Mouse (Mus musculus) hindbrain, embryonic 10.5 days (tissue): Measurements from ENCODE around the gene Tldc2. TPM values are rescaled to one million over a fixed set of nuclear protein-coding genes. Genes with fewer than 3 reads are reported as not detected.

ENCODE experiments used
- DNase-seq: peaks from one replicate; pipeline ENCODE4 v3.0.0-alpha.2; 2017; ENCODE audit warnings: low spot score
- H3K27ac ChIP-seq: fragments of 300-500 bp; sonication (generic); 2 replicates; pipeline ENCODE4 v1.5.1; 2016; ENCODE audit warnings: mild to moderate bottlenecking, moderate library complexity
- H3K27me3 ChIP-seq: fragments of 300-500 bp; sonication (generic); 2 replicates; pipeline ENCODE4 v1.6.1; 2016; ENCODE audit warnings: mild to moderate bottlenecking; ENCODE audit not compliant: poor library complexity, insufficient read depth, severe bottlenecking
- H3K36me3 ChIP-seq: fragments of 300-500 bp; sonication (generic); 2 replicates; pipeline ENCODE4 v1.6.1; 2016; ENCODE audit warnings: mild to moderate bottlenecking, moderate library complexity
- H3K4me1 ChIP-seq: fragments of 300-500 bp; sonication (generic); replicated peaks from 2 replicates; pipeline ENCODE4 v1.6.1; 2016; ENCODE audit warnings: mild to moderate bottlenecking
- H3K4me3 ChIP-seq: fragments of 300-500 bp; sonication (generic); 2 replicates; pipeline ENCODE4 v1.5.1; 2016; ENCODE audit warnings: mild to moderate bottlenecking, moderate library complexity
- H3K9me3 ChIP-seq: fragments of 300-500 bp; sonication (generic); 2 replicates; pipeline ENCODE4 v1.6.1; 2016; ENCODE audit warnings: mild to moderate bottlenecking, moderate library complexity
- WGBS: fragments of 180-500 bp; shearing (Covaris S2); methylation state at CpG from one replicate; pipeline ENCODE4 v1.1.7; 2016; 5-methylcytosine and 5-hydroxymethylcytosine counted together
- polyA plus RNA-seq: library from polyadenylated mRNA; unstranded; fragments of >200 nt; fragmentation: Nextera tagmentation; extraction: Ambion mirVana; gene quantifications from 2 replicates; pipeline ENCODE4 v1.2.1, GENCODE M21; 2016

The Tldc2 gene
- polyA plus RNA-seq: not detected in 2 replicates

DNA sequence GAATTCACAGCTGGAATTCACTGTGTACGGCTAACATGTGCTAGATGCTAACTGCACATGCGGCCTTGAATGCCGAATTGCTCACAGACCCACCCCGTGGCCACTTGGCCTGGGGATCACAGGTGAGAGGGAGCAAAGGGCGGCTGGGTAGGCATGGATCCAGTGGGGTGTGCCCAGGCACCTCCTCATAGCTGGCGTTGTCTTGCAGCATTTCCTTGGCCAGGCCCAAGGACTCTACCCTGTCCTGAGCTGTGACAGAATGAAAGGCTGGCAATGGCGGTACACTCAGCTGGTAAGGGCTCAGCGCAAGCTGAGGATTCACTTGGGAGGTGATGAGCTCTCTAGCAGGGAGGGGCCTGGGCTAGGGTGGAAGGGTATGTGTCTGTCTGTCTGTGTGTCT lies at the start of gene Tldc2:
Gene Tldc2 (plus strand): TSS at position 260 of the 400 bp plus-strand sequence.
- no peak for DNase-seq
- WGBS: 89% methylated on average over 8 of the region's 8 CpGs
- H3K4me3 ChIP-seq: no peak within 1 kb of the TSS
- 0 out of 2 replicates have a peak within 1 kb of the TSS, but pooled peaks have one; percentile 18 for H3K27ac ChIP-seq
- H3K4me1 ChIP-seq: peaks cover 19% of the 10 kb centered on the region
- no peaks in the 10 kb centered on the region for H3K36me3 ChIP-seq
- no peaks in the 10 kb centered on the region for H3K9me3 ChIP-seq
- no peaks in the 10 kb centered on the region for H3K27me3 ChIP-seq

DNA sequence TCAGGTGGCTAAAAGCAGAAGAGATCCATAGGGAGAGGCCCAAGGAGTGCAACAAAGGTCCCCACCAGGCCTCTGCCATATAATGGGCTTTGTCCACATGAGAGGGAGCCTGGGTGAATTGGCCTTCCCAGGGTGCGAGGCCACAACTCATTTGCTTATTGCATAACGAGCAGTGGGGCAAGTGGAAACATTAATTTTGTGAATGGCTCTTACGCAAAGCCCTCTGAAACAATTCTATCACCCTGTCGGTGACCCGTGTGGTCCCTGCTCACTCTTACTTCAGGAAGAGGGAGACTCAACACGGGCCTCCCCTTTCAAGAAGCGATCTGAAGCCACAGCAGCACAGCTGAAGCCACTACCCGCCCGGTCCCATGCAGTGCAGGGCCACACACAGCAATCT lies 49.6 kb upstream of the Tldc2 start:
- H3K27ac ChIP-seq: no peak overlapping the region
- H3K36me3 ChIP-seq: peaks cover 97% of the 10 kb centered on the region
- no peak for DNase-seq
- H3K4me3 ChIP-seq: no peak overlapping the region
- H3K27me3 ChIP-seq: no peaks in the 10 kb centered on the region
- H3K9me3 ChIP-seq: no peaks in the 10 kb centered on the region
- WGBS: 90% methylated on average over 9 of the region's 9 CpGs
- no peaks in the 10 kb centered on the region for H3K4me1 ChIP-seq

DNA sequence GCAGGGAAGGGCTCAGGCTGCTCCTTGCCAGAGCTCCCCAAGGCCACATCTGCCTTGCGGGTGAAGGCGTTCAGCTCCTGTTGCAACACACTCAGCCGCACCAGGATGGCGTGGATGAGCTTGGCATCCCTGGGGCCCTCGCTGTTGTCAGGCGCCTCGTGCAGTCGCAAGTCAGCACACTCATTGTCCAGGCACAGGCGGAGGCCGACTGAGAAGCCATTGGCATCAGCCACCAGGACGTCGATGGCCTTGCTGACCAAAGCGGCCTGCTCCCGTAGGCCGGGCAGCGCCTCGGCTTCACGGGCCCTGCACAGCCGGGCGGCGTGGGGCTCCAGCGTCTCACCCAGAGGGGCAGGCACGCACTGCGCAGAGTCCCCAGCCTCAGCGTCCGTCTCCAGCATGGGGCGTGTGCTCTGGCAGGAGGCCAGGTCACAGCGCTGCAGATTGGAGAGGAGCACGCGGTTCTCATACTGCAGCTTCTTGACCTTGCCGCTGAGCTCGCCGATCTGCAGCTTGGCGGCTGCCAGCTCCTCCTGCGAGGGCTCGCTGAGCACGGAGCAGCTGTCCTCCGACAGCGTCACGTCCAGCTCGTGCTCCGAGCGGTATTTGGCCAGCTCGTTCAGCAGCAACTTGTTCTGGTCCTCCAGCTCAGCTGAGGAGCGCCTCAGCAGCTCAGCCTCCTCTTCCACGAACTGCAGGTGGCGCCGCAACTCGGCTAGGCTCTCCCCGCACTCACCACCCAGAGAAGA lies 46.8 kb upstream of the Tldc2 start:
- Histone ChIP-seq H3K9me3 (peaks cover 6% of the 10 kb centered on the region; the same call in 1 of the 2 replicates), H3K27me3 (no peaks in the 10 kb centered on the region), H3K27ac (no peak overlapping the region), H3K4me1 (no peaks in the 10 kb centered on the region), H3K4me3 (no peak overlapping the region), H3K36me3 (peaks cover 99% of the 10 kb centered on the region)
- WGBS: 87% methylated on average over 50 of the region's 50 CpGs
- no peak for DNase-seq

DNA sequence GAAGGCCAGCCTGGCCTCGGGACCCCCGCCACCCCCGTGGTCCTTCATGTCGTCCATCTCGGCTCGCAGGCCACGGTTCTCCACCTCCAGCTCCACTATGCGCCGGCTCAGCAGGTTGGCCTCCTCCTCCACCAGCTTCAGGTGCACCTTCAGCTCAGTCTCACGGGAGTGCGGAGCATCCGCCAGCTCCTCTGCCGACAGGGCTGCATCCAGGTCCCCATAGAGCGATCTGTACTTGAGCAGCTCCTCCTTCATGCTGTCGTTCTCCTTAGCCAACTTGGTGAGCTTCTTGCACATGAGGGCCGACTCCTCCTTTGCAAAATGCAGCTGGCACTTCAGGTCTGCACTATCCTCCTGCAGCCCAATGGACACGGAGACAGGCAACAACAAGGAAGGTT lies 46.2 kb upstream of the Tldc2 start:
- no peak overlapping the region for H3K4me3 ChIP-seq
- peaks cover 99% of the 10 kb centered on the region for H3K36me3 ChIP-seq
- peaks cover 8% of the 10 kb centered on the region; the same call in 1 of the 2 replicates for H3K9me3 ChIP-seq
- no peak overlapping the region for H3K27ac ChIP-seq
- no peak for DNase-seq
- no peaks in the 10 kb centered on the region for H3K27me3 ChIP-seq
- 88% methylated on average over 17 of the region's 17 CpGs for WGBS
- H3K4me1 ChIP-seq: no peaks in the 10 kb centered on the region

DNA sequence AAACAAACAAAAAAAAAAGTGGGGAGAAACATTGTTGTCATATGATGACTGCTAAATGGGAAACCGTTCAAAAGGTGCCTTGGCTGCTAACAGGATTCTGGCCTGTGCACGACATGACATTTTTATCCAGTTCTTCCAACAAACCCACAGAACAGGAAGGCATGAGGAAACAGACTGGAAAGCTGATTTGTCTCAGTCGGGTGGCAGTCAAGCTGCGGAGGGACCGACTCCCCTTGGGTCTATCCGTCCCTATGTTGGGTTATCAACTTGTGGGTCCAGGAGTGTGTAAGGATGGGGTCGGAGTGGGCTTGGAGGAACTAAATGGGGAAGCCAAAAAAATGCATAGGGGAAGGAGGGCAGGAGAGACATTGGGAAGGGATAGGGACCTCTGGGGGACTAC lies 45.4 kb upstream of the Tldc2 start:
- Histone ChIP-seq H3K4me3 (no peak overlapping the region), H3K9me3 (peaks cover 14% of the 10 kb centered on the region; the same call in 1 of the 2 replicates), H3K27me3 (no peaks in the 10 kb centered on the region), H3K4me1 (no peaks in the 10 kb centered on the region), H3K27ac (no peak overlapping the region), H3K36me3 (peaks cover 99% of the 10 kb centered on the region)
- no peak for DNase-seq
- 89% methylated on average over 7 of the region's 7 CpGs for WGBS

DNA sequence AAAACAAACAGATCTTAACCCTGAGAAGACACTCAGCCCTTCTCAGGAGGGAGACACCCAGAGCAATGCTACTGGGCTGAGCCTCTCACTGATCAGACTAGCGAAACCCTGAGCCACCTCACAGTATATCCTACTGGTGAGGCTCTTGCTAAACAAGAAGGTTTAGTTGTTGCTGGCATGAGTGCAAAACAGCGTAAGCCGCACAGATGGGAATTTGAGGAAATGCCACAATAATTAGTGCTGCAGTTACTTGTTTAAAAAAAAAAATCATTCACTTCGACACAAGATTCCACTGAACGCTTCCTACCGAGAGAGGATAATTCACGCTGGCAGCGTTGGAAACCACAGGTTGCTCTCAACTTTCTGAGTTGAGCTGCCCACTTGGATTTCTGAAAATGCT lies 43.3 kb upstream of the Tldc2 start:
- no peaks in the 10 kb centered on the region for H3K27me3 ChIP-seq
- DNase-seq: no peak
- no peaks in the 10 kb centered on the region for H3K4me1 ChIP-seq
- WGBS: 93% methylated on average over 8 of the region's 8 CpGs
- peaks cover 99% of the 10 kb centered on the region for H3K36me3 ChIP-seq
- no peak overlapping the region for H3K27ac ChIP-seq
- no peak overlapping the region for H3K4me3 ChIP-seq
- H3K9me3 ChIP-seq: peaks cover 14% of the 10 kb centered on the region; the same call in 1 of the 2 replicates

DNA sequence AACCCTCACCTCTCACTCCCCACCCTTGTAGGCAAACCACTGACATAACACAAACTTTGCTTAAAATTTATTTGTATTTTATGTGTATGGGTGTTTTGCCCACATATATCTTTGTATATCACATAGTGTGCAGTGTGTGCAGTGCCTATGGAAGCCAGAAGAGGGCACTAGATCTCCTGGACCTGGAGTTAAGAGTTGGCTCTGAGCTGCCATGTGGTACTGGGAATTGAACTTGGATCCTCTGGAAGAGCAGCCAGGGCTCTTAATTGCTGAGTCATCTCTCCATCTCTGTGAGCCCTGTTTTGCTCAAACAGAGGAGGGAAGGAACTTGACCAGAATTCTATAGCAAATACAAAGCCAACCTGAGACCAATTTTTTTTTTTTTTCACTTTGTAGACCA lies 42.9 kb upstream of the Tldc2 start:
- Histone ChIP-seq H3K27me3 (no peaks in the 10 kb centered on the region), H3K36me3 (peaks cover 99% of the 10 kb centered on the region)
- DNase-seq: no peak

DNA sequence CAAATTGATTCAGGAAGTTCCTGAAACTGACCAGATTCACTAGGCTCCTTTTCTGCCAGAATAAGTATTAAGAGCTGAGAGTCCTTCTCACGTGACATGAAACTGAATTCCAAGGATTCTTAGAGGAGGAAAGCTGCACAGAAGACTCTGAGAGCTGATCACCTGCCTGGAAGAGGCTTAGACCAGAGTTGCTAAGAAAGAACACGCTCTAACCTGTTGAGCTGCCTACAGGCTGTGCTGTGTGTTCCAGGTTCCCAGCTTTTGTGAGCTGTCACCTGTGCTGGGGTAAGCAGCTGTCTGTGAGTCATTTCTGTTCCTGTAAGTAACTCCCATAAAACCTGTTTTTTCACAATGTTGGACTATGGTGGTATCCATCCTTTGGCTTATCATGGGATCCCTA lies 40.9 kb upstream of the Tldc2 start:
- H3K4me3 ChIP-seq: no peak overlapping the region
- H3K36me3 ChIP-seq: peaks cover 99% of the 10 kb centered on the region
- H3K27ac ChIP-seq: no peak overlapping the region
- H3K4me1 ChIP-seq: peaks cover 20% of the 10 kb centered on the region
- WGBS: 90% methylated on average over 2 of the region's 2 CpGs
- no peak for DNase-seq
- peaks cover 14% of the 10 kb centered on the region; the same call in 1 of the 2 replicates for H3K9me3 ChIP-seq
- no peaks in the 10 kb centered on the region for H3K27me3 ChIP-seq

More for the DNA sequence above, 42.9 kb upstream of the Tldc2 start:
- peaks cover 14% of the 10 kb centered on the region; the same call in 1 of the 2 replicates for H3K9me3 ChIP-seq
- no peak overlapping the region for H3K4me3 ChIP-seq
- no peak overlapping the region for H3K27ac ChIP-seq
- H3K4me1 ChIP-seq: 0 out of 2 replicates have a peak, but pooled peaks cover 3% of the 10 kb centered on the region

DNA sequence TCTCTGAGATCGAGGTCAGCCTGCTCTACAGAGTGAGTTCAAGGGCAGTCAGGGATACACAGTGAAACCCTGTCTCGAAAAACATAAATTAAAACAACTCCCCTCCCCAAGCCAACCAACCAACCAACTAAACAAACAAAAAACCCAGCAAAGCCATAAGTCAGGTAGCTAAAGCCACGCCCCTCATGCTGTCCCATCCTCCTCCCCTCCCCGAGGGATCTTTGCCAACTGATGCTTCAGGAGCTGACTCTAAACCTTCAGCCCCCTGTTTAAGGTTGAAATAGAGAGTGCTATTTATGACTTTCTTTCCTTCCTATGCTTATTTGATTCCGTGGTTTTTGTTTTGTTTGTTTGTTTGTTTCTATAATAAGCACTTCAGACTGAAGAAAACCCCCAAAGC lies 39.9 kb upstream of the Tldc2 start:
- peaks cover 98% of the 10 kb centered on the region for H3K36me3 ChIP-seq
- no peak overlapping the region for H3K4me3 ChIP-seq
- DNase-seq: no peak
- WGBS: 91% methylated on average over 5 of the region's 5 CpGs
- H3K27ac ChIP-seq: no peak overlapping the region
- H3K4me1 ChIP-seq: peaks cover 24% of the 10 kb centered on the region
- no peaks in the 10 kb centered on the region for H3K27me3 ChIP-seq
- H3K9me3 ChIP-seq: peaks cover 14% of the 10 kb centered on the region; the same call in 1 of the 2 replicates

DNA sequence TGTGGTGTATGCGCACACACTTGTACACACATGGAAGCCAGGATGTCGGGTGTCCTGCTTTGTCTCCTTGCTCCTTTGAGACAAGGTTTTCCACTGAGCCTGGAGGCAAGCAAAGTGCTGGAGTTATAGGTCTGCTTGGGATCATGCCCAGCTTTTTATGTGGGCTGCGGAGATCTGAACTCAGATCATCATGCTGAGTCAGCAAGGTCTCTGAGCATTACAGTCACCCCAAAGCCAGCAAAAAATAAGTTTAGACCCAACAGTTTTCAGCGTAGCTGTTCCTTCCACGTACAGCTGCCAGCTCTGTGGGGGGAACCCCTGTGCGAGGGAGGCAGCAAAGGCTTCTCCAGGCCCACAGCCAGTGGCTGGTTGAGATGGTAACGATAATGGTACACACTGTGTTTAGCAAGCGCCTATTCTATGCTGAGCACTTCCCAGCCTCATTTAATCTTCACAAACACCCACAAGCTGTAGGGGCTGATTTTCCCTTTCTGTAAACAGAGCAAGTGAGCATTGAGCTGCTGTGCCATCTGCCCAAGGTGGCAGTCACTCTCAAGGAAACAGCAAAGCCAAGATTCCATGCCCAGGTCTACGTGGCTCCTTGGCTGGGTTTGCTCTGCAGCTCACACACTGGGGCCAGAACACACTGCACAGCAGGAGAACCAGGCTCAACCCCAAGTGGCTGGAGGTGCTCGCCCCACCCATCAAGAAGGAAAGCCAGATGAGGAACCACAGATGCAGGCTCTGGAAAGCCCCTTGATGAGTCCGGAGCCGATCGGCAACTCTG lies 38.3 kb upstream of the Tldc2 start:
- peaks cover 99% of the 10 kb centered on the region for H3K36me3 ChIP-seq
- no peak for DNase-seq
- peak overlapping the region; percentile 64; the same call in 1 of the 2 replicates for H3K27ac ChIP-seq
- 93% methylated on average over 13 of the region's 13 CpGs for whole genome bisulfite sequencing
- peaks cover 14% of the 10 kb centered on the region; the same call in 1 of the 2 replicates for H3K9me3 ChIP-seq
- H3K4me3 ChIP-seq: no peak overlapping the region
- H3K4me1 ChIP-seq: peaks cover 24% of the 10 kb centered on the region
- H3K27me3 ChIP-seq: no peaks in the 10 kb centered on the region

DNA sequence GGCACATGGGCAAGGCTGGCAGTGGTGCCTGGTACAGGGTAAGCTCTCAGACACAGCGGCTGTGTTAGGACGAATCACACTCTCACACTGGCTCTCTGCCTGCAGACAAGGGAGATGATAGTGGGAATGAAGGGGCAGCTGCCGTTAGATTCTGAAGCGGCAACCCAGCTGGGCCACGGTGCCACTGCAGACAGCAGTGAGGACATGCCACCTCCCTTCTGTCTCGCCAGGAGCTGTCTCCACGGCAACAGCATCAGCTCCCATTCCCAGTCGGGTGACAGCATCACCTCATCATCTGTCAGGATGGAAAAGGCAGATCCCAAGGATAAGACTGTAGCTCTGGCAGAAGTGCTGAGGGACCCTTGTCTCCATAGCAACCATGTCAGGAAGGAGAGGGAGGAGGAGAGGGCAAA lies 37.0 kb upstream of the Tldc2 start:
- Histone ChIP-seq H3K27me3 (no peaks in the 10 kb centered on the region), H3K9me3 (peaks cover 10% of the 10 kb centered on the region; the same call in 1 of the 2 replicates), H3K4me3 (no peak overlapping the region), H3K36me3 (peaks cover 99% of the 10 kb centered on the region), H3K4me1 (peaks cover 24% of the 10 kb centered on the region), H3K27ac (peak overlapping the region; percentile 64)
- peak; percentile 53 for DNase-seq
- WGBS: 66% methylated on average over 8 of the region's 8 CpGs

DNA sequence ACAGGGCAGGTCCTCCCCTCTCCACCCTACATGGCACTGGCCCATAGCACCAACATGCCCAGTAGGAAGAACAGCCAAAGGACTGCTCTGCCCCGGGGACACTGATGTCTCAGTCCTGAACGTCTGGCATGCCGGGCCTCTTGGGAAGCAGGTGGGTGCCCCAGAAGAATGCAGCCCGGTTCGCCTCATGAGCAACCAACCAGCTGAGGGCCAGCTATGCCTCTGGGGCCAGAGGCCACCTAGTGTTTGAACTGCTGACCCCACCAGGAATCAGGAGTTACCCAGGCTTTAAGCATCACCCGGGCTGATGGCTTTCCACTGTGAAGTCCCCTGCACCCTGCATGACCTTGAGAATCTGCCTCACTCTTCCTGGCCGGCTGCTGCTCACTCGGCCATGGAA lies 34.4 kb upstream of the Tldc2 start:
- H3K36me3 ChIP-seq: peaks cover 92% of the 10 kb centered on the region
- H3K27ac ChIP-seq: 0 out of 2 replicates have a peak overlapping the region, but pooled peaks have one; percentile 31
- no peaks in the 10 kb centered on the region for H3K27me3 ChIP-seq
- peaks cover 24% of the 10 kb centered on the region for H3K4me1 ChIP-seq
- 85% methylated on average over 8 of the region's 8 CpGs for WGBS
- no peak overlapping the region for H3K4me3 ChIP-seq
- no peak for DNase-seq
- no peaks in the 10 kb centered on the region for H3K9me3 ChIP-seq

DNA sequence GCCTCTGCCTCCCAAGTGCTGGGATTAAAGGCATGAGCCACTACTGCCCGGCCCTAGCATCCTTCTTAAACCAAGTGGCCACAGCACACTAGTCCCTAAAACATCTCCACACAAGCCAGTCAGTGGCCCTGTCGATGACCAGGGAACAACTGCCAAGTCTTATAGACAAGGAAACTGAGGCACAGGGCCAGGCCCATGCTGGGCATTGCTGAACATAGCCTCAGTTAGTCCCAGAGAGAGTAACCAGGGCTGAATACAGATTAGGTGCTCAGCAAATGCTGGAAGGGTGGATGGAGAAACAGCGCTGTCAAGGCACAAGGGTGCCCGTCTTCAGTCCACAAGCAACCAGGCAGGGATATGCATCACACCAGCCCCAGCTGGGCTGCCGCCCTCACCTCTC lies 33.7 kb upstream of the Tldc2 start:
- H3K36me3 ChIP-seq: peaks cover 90% of the 10 kb centered on the region
- H3K4me3 ChIP-seq: no peak overlapping the region
- H3K4me1 ChIP-seq: peaks cover 29% of the 10 kb centered on the region
- WGBS: 96% methylated on average over 5 of the region's 5 CpGs
- no peak for DNase-seq
- H3K9me3 ChIP-seq: no peaks in the 10 kb centered on the region
- no peaks in the 10 kb centered on the region for H3K27me3 ChIP-seq
- H3K27ac ChIP-seq: no peak overlapping the region
